Mouse (Mus musculus) stomach, embryonic 16.5 days (tissue): ENCODE data around the gene Rps6kb2. TPM values are rescaled to one million over a fixed set of nuclear protein-coding genes. Genes with fewer than 3 reads are reported as not detected.
A peak's percentile ranks its signal among the peaks of the same experiment; 100 is the strongest.

Experiments
- ATAC-seq: fragments of 200-750 bp; cut with Nextera tagmentation; 2 replicates; pipeline ENCODE4 v1.8.0; 2017; ENCODE audit warnings: moderate number of reproducible peaks, moderate TSS enrichment; ENCODE audit not compliant: insufficient read depth, low FRiP score
- H3K27ac ChIP-seq: fragments of 300-500 bp; sonication (generic); 2 replicates; pipeline ENCODE4 v1.5.1; 2014; ENCODE audit warnings: low read length
- H3K27me3 ChIP-seq: fragments of 300-500 bp; sonication (generic); 2 replicates; pipeline ENCODE4 v1.6.1; 2014; ENCODE audit warnings: low read length, control low read depth, mixed read lengths; ENCODE audit not compliant: control insufficient read depth, insufficient read depth
- H3K36me3 ChIP-seq: fragments of 300-500 bp; sonication (generic); 2 replicates; pipeline ENCODE4 v1.6.1; 2014; ENCODE audit warnings: low read length; ENCODE audit not compliant: control insufficient read depth, insufficient read depth
- H3K4me1 ChIP-seq: fragments of 300-500 bp; sonication (generic); 2 replicates; pipeline ENCODE4 v1.6.1; 2014; ENCODE audit warnings: low read length, control low read depth, mixed read lengths; ENCODE audit not compliant: control insufficient read depth, insufficient read depth
- H3K4me2 ChIP-seq: fragments of 300-500 bp; sonication (generic); 2 replicates; pipeline ENCODE4 v1.6.1; 2014; ENCODE audit warnings: low read depth, low read length, mixed read lengths
- H3K4me3 ChIP-seq: fragments of 300-500 bp; sonication (generic); replicated peaks from 2 replicates; pipeline ENCODE4 v1.5.1; 2014; ENCODE audit warnings: mild to moderate bottlenecking, low read length
- H3K9ac ChIP-seq: fragments of 300-500 bp; sonication (generic); 2 replicates; pipeline ENCODE4 v1.6.1; 2014; ENCODE audit warnings: low read length
- H3K9me3 ChIP-seq: fragments of 300-500 bp; sonication (generic); replicated peaks from 2 replicates; pipeline ENCODE4 v1.6.1; 2016; ENCODE audit warnings: low read length, control low read depth; ENCODE audit not compliant: control insufficient read depth
- WGBS: fragments of 180-500 bp; shearing (Covaris S2); extraction: QIAGEN DNeasy Blood & Tissue Kit; methylation state at CpG from one replicate; pipeline ENCODE4 v1.1.7; 2014; 5-methylcytosine and 5-hydroxymethylcytosine counted together
- polyA plus RNA-seq: library from polyadenylated mRNA; unstranded; fragments of >200 nt; fragmentation: Nextera tagmentation; extraction: Ambion mirVana; gene quantifications from 2 replicates; pipeline ENCODE4 v1.2.1, GENCODE M21; 2015

Rps6kb2 gene
- polyA plus RNA-seq, 1 experiment from 2014 or later: 50.2 TPM

DNA sequence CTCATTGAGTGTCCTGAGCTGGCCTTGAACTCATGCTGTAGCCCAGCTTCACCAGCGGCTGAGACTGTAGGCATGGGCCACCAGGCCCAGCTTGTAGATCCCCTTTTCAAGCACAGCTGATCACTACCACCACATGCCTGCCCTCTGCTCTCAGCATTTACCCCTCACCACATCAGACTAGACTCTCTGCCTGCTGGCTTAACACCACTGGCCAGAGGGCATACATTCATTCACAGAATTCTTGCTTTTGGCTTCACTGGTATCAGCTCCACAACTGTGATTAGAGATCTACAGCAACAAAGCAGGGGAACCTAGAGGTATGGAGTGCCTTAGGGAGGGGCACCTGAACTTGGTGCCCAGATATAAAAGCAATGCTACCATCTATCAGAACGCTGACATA is 42.7 kb downstream of the Rps6kb2 start:
- Histone ChIP-seq H3K27me3 (no peaks in the 10 kb centered on the region), H3K4me1 (peaks cover 8% of the 10 kb centered on the region), H3K4me3 (peak overlapping the region; percentile 55), H3K9ac (0 out of 2 replicates have a peak overlapping the region, but pooled peaks have one; percentile 2), H3K36me3 (peaks cover 4% of the 10 kb centered on the region; the same call in 1 of the 2 replicates), H3K4me2 (peak overlapping the region; percentile 48), H3K9me3 (no peaks in the 10 kb centered on the region), H3K27ac (no peak overlapping the region)
- no peak for ATAC-seq
- WGBS: 97% methylated on average over 2 of the region's 2 CpGs

DNA sequence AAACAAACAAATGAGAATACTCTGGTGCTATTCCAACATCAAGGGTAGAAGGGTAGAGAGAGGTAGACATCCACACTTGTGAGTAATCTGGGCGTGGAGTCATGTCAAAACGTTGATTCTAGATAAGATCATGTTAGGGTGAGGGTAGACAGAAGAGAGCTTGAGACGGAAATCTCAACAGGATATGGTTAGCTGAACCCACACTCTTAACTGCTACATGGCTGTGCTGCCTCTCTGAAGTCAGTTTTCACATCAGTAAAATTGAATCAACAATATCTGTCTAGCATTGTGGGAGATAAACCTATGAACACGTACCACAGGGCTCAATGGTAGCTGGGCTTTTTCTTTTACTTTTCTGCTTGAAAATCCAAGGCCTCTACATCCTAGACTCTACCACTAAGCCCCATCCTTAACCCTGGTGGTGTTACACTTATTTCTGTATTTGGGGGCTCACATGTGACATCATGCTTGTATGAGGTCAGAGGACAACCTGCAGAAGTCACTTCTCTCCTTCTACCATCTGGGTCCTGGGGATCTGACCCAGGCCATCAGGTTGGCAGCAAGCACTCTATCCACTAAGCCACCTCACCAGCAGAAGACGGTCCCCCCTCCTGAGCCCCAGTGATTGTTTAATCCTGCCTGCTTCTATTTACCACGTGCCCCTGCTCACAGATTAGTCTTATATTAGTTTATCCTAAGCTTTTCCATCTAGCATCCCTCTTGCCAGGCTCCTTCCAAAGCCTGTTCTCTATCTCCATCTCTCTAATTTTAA is 43.3 kb downstream of the Rps6kb2 start:
- Histone ChIP-seq H3K4me1 (peaks cover 8% of the 10 kb centered on the region), H3K36me3 (peaks cover 9% of the 10 kb centered on the region), H3K9ac (no peak overlapping the region), H3K27ac (no peak overlapping the region), H3K27me3 (no peaks in the 10 kb centered on the region), H3K9me3 (no peaks in the 10 kb centered on the region), H3K4me2 (peak overlapping the region; percentile 48; the same call in 1 of the 2 replicates), H3K4me3 (no peak overlapping the region)
- ATAC-seq: no peak
- WGBS: 73% methylated on average over 6 of the region's 6 CpGs

DNA sequence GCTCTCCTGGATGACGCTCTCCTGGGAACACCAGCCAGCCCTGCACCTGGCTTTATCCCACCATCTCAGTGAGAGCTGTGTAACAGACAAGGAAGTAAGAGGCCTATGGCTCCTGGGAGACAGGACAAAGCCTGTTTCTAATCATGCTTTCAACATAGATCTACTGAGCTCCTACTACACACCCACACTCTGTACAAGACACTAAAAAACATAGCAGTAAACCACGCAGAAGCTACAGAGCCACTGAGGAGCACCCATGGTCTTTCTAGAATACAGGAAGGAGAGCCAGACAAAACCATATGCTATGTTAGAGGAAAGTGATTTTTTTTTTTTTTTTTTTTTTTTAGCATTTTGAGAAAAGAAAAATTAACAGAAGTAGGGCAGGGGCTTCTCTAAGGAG is 44.8 kb downstream of the Rps6kb2 start:
- Histone ChIP-seq H3K36me3 (peaks cover 11% of the 10 kb centered on the region), H3K4me3 (no peak overlapping the region), H3K4me1 (peaks cover 8% of the 10 kb centered on the region; the same call in 1 of the 2 replicates), H3K9ac (no peak overlapping the region), H3K27me3 (no peaks in the 10 kb centered on the region), H3K4me2 (no peak overlapping the region), H3K9me3 (no peaks in the 10 kb centered on the region), H3K27ac (no peak overlapping the region)
- ATAC-seq: no peak
- 92% methylated on average over 2 of the region's 2 CpGs for WGBS

DNA sequence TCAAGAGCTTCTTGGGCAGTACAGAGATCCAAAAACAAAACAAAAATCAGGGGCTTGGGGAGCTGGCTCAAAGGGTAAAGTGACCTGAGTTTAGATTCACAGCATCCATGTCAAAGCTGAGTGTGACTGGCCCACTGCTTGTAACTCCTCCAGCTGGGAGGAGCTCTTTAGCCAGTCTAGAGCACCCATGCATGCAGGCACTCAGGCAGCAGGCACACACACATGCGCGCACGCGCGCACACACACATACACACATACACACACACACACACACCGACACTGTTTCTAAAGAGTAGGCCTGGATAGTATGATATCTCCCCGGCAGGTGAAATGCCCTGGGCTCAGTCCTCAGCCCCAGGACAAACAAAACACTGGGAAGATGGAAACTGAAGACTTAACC is 46.1 kb downstream of the Rps6kb2 start:
- no peaks in the 10 kb centered on the region for H3K27me3 ChIP-seq
- H3K36me3 ChIP-seq: peaks cover 11% of the 10 kb centered on the region
- H3K4me3 ChIP-seq: no peak overlapping the region
- H3K27ac ChIP-seq: no peak overlapping the region
- peaks cover 8% of the 10 kb centered on the region; the same call in 1 of the 2 replicates for H3K4me1 ChIP-seq
- H3K9ac ChIP-seq: no peak overlapping the region
- no peak overlapping the region for H3K4me2 ChIP-seq
- H3K9me3 ChIP-seq: no peaks in the 10 kb centered on the region
- 96% methylated on average over 7 of the region's 7 CpGs for WGBS
- no peak for ATAC-seq

DNA sequence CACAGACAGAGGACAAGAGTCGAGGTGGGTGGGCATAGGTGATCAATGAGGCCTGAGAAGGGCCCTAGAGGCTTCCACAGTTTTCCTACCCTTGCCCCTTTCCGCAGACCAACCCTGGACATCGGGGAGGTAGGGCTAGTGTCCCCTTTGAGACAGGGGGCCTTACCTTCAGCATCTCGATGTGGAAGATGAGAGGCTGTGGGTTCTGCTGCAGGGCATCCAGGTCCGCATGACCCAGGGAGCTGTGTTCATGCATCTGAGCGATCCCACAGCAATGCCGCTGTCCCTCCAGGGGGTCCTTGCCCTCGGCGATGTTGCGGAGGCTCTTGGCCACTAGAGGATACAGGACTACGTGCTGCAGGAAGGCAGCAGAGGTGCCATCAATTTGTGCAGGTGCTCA is 47.3 kb downstream of the Rps6kb2 start:
- peaks cover 11% of the 10 kb centered on the region for H3K36me3 ChIP-seq
- no peaks in the 10 kb centered on the region for H3K9me3 ChIP-seq
- H3K9ac ChIP-seq: no peak overlapping the region
- no peaks in the 10 kb centered on the region for H3K27me3 ChIP-seq
- no peak for ATAC-seq
- WGBS: 84% methylated on average over 11 of the region's 11 CpGs
- H3K4me3 ChIP-seq: no peak overlapping the region
- no peak overlapping the region for H3K4me2 ChIP-seq
- no peak overlapping the region for H3K27ac ChIP-seq
- H3K4me1 ChIP-seq: peaks cover 6% of the 10 kb centered on the region; the same call in 1 of the 2 replicates

DNA sequence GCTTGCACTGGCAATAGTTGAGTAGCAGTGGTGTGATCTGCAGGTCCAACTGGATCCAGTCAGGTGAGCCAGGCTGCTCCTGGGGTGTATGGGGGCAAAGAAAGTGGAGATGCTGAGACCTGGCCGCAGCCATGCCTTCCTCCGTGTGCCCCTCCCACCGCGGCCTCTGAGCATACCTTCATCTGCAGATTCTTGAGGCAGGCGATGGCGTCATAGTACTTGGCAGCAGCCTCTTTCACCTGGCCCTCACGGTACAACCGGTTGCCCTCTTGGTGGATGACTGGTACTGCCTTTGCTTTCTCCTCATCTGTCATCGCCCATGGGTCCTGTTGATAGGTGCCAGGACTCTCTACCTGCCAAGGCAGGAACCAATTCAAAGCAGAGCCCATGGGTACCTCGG is 48.0 kb downstream of the Rps6kb2 start:
- Histone ChIP-seq H3K4me1 (no peaks in the 10 kb centered on the region; the same call in 1 of the 2 replicates), H3K9me3 (no peaks in the 10 kb centered on the region), H3K27ac (no peak overlapping the region), H3K27me3 (no peaks in the 10 kb centered on the region), H3K9ac (no peak overlapping the region), H3K4me2 (no peak overlapping the region), H3K4me3 (no peak overlapping the region), H3K36me3 (peaks cover 11% of the 10 kb centered on the region)
- ATAC-seq: no peak
- 93% methylated on average over 10 of the region's 10 CpGs for WGBS

DNA sequence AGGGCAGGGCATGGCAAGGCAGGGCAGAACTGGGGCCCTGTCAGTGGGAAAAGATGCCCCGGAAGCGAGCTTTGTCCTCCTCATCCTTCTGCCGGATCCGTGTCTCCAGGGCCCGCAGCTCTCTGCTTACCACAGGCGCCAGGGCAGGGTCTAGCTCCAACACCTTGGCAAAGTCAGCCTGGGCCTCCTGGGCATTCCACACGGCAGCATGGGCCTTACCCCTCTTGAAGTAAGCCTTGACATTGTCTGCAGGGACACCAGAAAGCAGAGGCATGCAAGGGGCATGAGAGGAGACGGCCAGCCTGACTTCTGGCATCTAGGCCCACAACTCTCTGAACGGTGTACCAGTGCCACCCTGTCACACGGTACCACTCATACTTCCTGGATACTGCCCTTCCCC is 48.6 kb downstream of the Rps6kb2 start:
- Histone ChIP-seq H3K4me1 (no peaks in the 10 kb centered on the region; the same call in 1 of the 2 replicates), H3K4me2 (no peak overlapping the region), H3K9me3 (no peaks in the 10 kb centered on the region), H3K27ac (no peak overlapping the region), H3K27me3 (no peaks in the 10 kb centered on the region), H3K9ac (no peak overlapping the region), H3K4me3 (no peak overlapping the region), H3K36me3 (peaks cover 11% of the 10 kb centered on the region)
- no peak for ATAC-seq
- WGBS: 87% methylated on average over 10 of the region's 10 CpGs

DNA sequence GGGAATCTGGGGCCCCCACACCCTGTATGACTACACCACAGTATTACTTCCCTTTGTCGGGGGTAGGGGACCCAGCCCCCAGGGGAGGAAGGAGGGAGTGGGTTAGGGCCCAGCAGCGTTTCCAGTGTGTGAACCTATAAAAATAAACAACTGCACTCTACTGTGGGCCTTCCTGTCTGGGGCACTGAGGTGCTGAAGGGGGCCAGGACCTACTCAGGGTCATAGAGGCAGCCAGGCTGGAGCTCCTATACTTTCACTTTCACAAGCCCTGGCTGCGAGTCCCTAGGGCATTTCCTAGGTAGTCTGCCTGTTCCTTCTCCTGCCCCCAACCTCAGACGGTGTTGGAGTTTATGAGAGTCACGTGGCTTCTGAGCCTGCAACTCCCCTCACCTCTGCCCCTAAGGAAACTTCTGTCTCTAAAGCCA is 49.3 kb downstream of the Rps6kb2 start:
- ATAC-seq: 0 out of 2 replicates have a peak, but pooled peaks have one; percentile 14
- Histone ChIP-seq H3K9ac (peak overlapping the region; percentile 33), H3K9me3 (no peaks in the 10 kb centered on the region), H3K27ac (peak overlapping the region; percentile 31; the same call in 1 of the 2 replicates), H3K27me3 (no peaks in the 10 kb centered on the region), H3K36me3 (peaks cover 11% of the 10 kb centered on the region), H3K4me2 (no peak overlapping the region), H3K4me3 (no peak overlapping the region), H3K4me1 (no peaks in the 10 kb centered on the region; the same call in 1 of the 2 replicates)
- 36% methylated on average over 5 of the region's 5 CpGs for WGBS

DNA sequence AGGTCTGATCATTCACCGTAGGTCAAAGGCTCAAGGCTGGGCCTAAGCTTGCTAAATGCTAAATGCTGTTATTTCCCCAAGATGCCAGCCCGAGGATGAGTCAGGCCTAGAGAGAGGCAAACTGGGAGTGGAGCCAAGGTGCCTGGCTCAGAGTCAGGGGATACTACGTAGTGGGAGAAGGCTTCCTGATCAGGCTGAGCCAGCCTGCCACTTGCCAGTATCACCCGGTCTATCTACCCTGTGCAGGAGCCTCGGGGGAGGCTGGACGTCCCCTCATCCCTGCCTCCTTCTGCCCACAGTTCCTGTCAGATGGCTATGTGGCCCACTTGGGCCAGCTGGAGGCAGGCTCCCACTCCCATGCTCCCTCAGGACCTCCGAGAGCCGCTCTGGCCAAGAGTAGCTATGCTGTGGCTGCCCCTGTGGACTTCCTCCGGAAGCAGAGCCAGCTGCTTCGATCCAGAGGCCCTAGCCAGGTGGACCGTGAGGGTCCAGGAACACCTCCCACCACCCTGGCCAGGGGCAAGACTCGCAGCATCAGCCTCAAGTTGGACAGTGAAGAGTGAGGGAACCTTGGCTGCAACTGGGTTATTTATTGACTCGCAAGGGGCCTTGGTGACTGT is 49.9 kb downstream of the Rps6kb2 start:
- WGBS: 66% methylated on average over 13 of the region's 13 CpGs
- peak overlapping the region; percentile 33; the same call in 1 of the 2 replicates for H3K9ac ChIP-seq
- H3K9me3 ChIP-seq: no peaks in the 10 kb centered on the region
- H3K27me3 ChIP-seq: no peaks in the 10 kb centered on the region
- no peak overlapping the region for H3K4me2 ChIP-seq
- peaks cover 11% of the 10 kb centered on the region for H3K36me3 ChIP-seq
- ATAC-seq: peak; percentile 34; the same call in 1 of the 2 replicates
- H3K4me1 ChIP-seq: no peaks in the 10 kb centered on the region; the same call in 1 of the 2 replicates
- no peak overlapping the region for H3K4me3 ChIP-seq
- peak overlapping the region; percentile 31; the same call in 1 of the 2 replicates for H3K27ac ChIP-seq
